Mouse (Mus musculus): Measurements from ENCODE around the gene Mctp2. TPM values are rescaled to one million over a fixed set of nuclear protein-coding genes. Genes with fewer than 3 reads are reported as not detected.

Mctp2 gene
- polyA plus RNA-seq, 1 experiment = 1.4 TPM

DNA sequence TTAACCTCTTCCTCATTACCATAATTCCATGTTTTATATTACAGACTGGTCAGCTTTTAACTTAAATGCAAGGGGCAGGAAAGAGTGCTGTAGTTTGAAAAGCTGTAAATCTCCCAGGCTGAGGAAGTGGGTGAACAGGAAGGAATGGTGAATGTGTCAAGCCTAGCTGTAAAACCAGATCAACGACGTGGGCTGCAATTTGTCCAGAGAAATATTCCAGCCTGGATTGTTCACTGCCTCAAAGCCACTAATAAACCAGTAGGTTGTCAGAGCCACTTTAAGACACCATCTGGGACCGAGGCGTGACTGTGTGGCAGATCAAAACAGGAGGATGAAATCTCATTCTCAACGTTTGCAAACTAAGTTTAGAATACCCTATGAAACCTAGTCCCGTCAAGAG is 99.6 kb downstream of the Mctp2 start:
- Histone ChIP-seq H3K4me3 (ENCODE audit: insufficient read depth, low read length) (no peak overlapping the region), H3K27ac (ENCODE audit: insufficient read depth, low read length) (no peak overlapping the region), H3K4me1 (ENCODE audit: control insufficient read depth, insufficient read depth, low read length) (no peaks in the 10 kb centered on the region)
- TF ChIP-seq CTCF (IDR thresholded peaks at IDR 0.05; ENCODE audit: borderline replicate concordance, insufficient read depth, low read length) (no peak), POLR2A (IDR thresholded peaks at IDR 0.05; ENCODE audit: low read depth, low read length) (no peak)

DNA sequence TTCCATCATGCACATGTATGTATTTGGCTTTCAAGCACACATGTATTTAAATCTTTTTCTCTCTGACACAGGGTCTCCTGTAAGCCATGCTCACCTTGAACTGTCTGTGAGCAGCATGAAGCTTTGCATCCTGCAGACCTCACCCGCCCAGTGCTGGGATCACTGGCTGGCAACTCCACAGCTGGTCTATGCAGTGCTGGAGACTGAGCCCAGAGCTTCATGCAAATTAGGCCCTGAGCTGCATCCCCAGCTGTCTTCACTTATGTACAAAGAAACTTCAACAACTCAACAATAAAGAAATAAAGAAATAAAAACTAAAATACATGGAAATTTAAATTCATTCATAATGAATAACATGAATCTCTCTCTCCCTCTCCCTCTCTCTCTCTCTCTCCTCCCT is 110.7 kb downstream of the Mctp2 start:
- no peak for TF ChIP-seq POLR2A (IDR thresholded peaks at IDR 0.05; ENCODE audit: low read depth, low read length)
- no peak for TF ChIP-seq CTCF (IDR thresholded peaks at IDR 0.05; ENCODE audit: borderline replicate concordance, insufficient read depth, low read length)
- H3K4me3 ChIP-seq (ENCODE audit: insufficient read depth, low read length) = no peak overlapping the region
- no peaks in the 10 kb centered on the region for H3K4me1 ChIP-seq (ENCODE audit: control insufficient read depth, insufficient read depth, low read length)
- no peak overlapping the region for H3K27ac ChIP-seq (ENCODE audit: insufficient read depth, low read length)

DNA sequence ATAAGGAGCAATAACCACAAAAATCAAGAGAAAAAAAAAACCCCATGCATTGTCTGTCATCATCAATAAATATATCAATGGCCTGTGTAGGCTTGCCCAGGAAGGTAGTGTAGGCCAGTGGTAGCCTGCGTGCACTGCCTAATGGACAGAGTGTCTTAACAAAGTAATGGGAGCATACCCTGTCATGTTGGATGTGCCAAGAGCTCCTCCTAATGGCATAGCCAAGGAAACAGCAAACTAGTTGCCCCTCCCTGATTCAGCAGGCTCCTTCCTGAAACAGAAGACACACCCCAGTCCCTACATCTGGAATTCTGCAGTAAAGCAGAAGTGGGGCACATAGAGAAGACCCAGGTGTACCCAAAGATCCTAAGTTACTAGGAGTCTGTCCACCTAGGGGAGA is 113.1 kb downstream of the Mctp2 start:
- TF ChIP-seq CTCF (IDR thresholded peaks at IDR 0.05; ENCODE audit: borderline replicate concordance, insufficient read depth, low read length) (no peak), POLR2A (IDR thresholded peaks at IDR 0.05; ENCODE audit: low read depth, low read length) (no peak)
- no peak overlapping the region for H3K27ac ChIP-seq (ENCODE audit: insufficient read depth, low read length)
- no peak overlapping the region for H3K4me3 ChIP-seq (ENCODE audit: insufficient read depth, low read length)
- no peaks in the 10 kb centered on the region for H3K4me1 ChIP-seq (ENCODE audit: control insufficient read depth, insufficient read depth, low read length)

DNA sequence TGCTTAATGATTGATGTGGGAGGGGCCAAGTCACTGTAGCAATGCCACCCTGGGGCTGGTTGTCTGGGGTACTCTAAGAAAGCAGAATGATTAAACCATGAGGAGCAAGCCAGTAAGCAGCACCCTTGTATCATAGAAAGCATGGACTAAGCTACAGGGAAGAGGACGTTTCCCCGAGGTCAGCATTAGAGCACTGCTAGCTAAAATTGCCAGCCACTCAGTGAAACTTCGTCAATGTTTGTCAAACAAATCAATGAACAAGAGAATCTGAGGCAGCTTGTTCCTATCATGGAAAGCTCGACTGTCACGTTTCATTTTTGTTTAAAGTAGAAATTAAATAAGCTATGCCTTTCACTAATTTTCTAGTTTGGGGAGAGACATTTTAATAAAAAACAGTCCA is 124.8 kb downstream of the Mctp2 start:
- Histone ChIP-seq H3K4me1 (ENCODE audit: control insufficient read depth, insufficient read depth, low read length) (no peaks in the 10 kb centered on the region), H3K27ac (ENCODE audit: insufficient read depth, low read length) (no peak overlapping the region), H3K4me3 (ENCODE audit: insufficient read depth, low read length) (no peak overlapping the region)
- TF ChIP-seq POLR2A (IDR thresholded peaks at IDR 0.05; ENCODE audit: low read depth, low read length) (no peak), CTCF (IDR thresholded peaks at IDR 0.05; ENCODE audit: borderline replicate concordance, insufficient read depth, low read length) (no peak)

DNA sequence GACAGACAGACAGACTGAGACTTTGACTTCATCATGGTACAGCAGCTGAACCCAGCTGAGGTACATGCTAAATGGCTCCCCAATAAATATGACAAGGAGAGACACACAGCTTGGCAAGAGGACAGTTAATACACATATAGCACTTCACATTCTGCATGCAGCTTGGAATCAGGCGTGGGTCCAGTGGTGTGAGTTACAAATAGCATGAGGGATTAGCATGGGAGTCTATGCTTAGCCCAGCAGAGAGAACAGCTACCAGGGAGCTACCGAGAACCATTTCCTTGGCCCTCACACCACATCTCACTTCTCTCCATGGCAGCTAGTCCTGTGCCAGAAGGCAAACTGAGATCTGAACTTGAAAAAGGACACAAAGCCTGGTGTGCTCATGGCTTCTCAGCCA is 137.1 kb downstream of the Mctp2 start:
- no peaks in the 10 kb centered on the region for H3K4me1 ChIP-seq (ENCODE audit: control insufficient read depth, insufficient read depth, low read length)
- no peak overlapping the region for H3K27ac ChIP-seq (ENCODE audit: insufficient read depth, low read length)
- H3K4me3 ChIP-seq (ENCODE audit: insufficient read depth, low read length) = no peak overlapping the region
- TF ChIP-seq POLR2A (IDR thresholded peaks at IDR 0.05; ENCODE audit: low read depth, low read length) (no peak), CTCF (IDR thresholded peaks at IDR 0.05; ENCODE audit: borderline replicate concordance, insufficient read depth, low read length) (no peak)

DNA sequence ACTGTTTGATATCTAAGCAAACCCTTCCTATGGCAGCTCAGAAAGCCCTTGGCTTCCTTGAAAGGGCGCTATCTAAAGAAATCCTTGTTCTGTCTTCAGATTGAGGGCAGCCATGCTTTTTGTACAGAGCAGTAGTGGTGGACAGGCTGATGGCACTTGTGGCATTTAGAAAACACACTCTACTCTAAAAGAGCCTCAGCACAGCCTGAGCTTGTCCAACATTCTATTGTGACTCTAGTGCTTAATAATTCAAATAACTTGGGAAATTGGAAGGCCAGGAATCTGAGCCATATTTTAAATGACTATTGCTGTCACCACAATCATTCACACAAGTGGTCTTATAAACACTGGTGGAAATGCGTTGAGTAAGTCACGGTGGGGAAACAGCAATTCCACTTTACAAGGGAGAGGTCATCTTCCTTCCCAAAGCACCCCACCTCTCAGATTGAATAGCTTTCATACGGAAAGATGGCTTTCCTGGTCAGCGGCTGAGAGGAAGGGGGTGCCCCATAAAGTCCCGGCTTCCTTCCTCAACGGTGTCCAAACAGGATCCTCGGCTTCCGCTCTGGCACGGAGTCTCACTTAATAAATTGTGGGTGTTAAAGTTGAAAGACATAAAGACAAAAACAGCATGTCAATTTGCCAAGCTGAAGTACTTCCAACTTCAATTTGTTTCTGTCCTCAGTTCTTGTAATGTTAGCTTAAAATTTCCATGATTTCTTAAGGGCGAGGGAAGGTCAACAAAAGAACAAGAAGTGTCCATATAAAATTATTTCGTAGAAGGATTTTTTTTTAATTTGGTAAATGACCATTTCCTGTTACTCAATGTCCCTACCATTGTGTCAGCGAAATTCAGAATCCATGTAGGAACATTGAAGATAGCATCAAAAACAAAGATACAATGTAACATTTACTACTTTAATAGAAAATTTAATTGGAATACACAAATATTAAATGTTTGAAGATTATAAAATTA is 140.4 kb downstream of the Mctp2 start:
- Histone ChIP-seq H3K4me1 (ENCODE audit: control insufficient read depth, insufficient read depth, low read length) (no peaks in the 10 kb centered on the region), H3K4me3 (ENCODE audit: insufficient read depth, low read length) (no peak overlapping the region), H3K27ac (ENCODE audit: insufficient read depth, low read length) (no peak overlapping the region)
- TF ChIP-seq CTCF (IDR thresholded peaks at IDR 0.05; ENCODE audit: borderline replicate concordance, insufficient read depth, low read length) (no peak), POLR2A (IDR thresholded peaks at IDR 0.05; ENCODE audit: low read depth, low read length) (no peak)

DNA sequence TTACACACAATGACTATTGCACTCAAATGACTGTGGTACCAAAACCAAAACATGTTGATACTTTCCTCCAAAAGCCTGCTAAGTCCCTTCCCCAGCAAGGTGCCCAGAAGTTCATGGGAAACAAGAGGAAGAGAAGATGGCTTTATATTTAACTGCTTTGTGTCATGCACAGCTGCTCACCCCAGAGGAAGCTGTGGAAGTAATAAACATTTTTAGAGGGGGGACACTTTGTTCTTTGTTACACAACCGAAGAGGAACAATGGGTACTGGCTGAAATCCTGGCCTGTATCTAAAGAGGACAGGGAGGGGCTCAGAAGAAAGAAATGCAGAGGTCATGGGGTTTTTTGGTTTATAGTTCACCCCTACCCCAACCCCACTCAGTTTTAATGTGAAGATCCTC is 144.2 kb downstream of the Mctp2 start:
- Histone ChIP-seq H3K27ac (ENCODE audit: insufficient read depth, low read length) (no peak overlapping the region), H3K4me3 (ENCODE audit: insufficient read depth, low read length) (no peak overlapping the region), H3K4me1 (ENCODE audit: control insufficient read depth, insufficient read depth, low read length) (no peaks in the 10 kb centered on the region)
- TF ChIP-seq CTCF (IDR thresholded peaks at IDR 0.05; ENCODE audit: borderline replicate concordance, insufficient read depth, low read length) (no peak), POLR2A (IDR thresholded peaks at IDR 0.05; ENCODE audit: low read depth, low read length) (no peak)

DNA sequence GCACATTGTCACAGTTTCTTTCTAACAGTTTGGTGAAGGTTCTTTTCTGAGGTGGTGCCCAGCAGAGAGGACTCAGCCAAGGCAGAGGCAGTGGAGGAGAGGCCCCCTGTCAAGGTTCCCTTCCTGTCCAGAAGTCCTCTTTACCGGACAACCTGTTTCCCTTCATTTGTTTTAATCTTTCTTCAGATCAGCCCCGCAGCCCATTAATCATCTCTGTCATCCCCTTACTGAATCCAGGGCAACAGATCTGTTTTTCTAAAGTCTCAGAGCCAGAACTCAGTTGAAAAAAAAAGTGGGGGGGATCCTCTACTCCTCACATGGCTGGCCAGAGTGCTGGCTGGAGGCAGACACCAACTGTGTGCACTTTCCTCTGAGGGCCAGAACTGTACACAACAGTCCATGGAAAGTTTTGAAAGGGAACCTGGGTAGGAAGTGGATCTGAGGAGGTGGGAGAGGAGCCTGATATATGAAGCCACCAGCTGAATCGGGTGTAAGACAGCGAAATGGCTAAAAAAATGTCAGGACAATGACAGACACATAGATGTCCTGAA is 146.8 kb downstream of the Mctp2 start:
- no peak for TF ChIP-seq CTCF (IDR thresholded peaks at IDR 0.05; ENCODE audit: borderline replicate concordance, insufficient read depth, low read length)
- no peak for TF ChIP-seq POLR2A (IDR thresholded peaks at IDR 0.05; ENCODE audit: low read depth, low read length)
- Histone ChIP-seq H3K4me1 (ENCODE audit: control insufficient read depth, insufficient read depth, low read length) (no peaks in the 10 kb centered on the region), H3K4me3 (ENCODE audit: insufficient read depth, low read length) (no peak overlapping the region), H3K27ac (ENCODE audit: insufficient read depth, low read length) (no peak overlapping the region)

DNA sequence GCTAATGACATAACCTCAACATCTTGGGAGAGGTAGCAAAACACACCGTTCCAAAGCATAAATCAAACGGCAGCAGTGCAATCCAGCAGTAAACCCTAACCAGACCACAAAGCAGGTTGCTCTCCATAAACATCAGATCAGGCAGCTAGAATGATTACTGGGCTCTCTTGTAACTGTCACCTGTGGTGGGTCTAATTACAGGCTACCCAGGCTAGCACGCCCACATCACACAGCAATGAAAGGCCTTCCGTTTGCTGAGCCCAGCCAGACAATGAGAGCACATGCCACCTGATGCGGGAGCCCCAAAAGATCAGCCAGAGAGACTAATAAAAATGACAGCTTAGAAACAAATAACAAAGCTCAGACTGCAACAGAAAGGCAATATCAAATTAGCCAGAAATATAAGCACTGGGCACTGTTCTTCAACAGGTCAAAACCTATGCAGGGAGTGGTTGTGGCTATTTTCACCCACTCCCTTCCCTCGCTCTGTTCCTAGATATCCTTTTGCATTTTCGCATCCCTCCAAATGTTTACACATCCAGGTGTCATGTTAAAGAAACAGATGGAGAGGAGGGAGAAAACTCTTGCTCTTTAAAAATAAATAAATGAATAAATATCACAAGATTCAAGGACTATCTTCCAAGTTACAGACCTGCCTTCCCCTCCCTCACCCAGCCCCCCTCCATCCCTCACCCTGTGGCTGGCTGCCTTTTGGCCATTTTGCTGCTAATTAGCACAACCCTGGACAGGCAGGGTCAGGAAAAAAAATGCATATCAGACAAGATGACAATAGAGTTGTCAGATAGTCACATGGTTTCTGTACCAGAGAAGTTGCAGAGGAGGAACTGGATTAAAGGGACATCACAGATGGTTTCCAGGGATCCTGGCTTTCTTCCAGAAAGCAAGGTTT is 155.4 kb downstream of the Mctp2 start:
- no peak overlapping the region for H3K4me3 ChIP-seq (ENCODE audit: insufficient read depth, low read length)
- TF ChIP-seq CTCF (IDR thresholded peaks at IDR 0.05; ENCODE audit: borderline replicate concordance, insufficient read depth, low read length) (no peak), POLR2A (IDR thresholded peaks at IDR 0.05; ENCODE audit: low read depth, low read length) (no peak)
- no peaks in the 10 kb centered on the region for H3K4me1 ChIP-seq (ENCODE audit: control insufficient read depth, insufficient read depth, low read length)
- no peak overlapping the region for H3K27ac ChIP-seq (ENCODE audit: insufficient read depth, low read length)
